Mouse (Mus musculus): ENCODE data around the gene Auts2.

- no peak for TF ChIP-seq CTCF (IDR thresholded peaks at IDR 0.05)
- no peak for TF ChIP-seq EP300 (IDR thresholded peaks at IDR 0.05)
Observed at GRCm38 (mm10) chr5:131512617-131513016, 1030.5 kb downstream of the Auts2 start.

Measured in lung, postnatal 0 days (tissue).